Mouse (Mus musculus): ENCODE measurements around the gene Eif5a.

DNA sequence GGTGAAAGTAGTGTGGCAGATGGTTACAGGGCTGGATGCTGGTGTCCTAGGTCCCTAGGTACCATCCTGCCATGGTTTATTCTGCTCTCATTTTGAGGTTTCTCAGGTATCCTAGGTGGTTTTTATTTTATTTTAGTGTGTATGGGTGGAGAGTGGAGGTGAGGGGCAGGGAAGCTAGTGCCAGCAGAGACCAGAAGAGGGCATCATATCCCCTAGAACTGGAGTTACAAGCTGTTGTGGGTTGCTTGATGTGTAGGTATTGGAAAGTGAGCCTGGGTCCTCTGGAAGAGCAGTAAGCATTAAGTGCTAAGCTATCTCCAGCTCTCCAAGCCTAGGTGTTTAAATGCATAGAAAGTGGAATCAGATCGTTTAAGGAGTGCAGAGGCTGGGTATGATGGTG lies 30.5 kb upstream of the Eif5a start:
- TF ChIP-seq POLR2A (IDR thresholded peaks at IDR 0.05; ENCODE audit: low read depth, low read length) (no peak), CTCF (IDR thresholded peaks at IDR 0.05; ENCODE audit: borderline replicate concordance, insufficient read depth, low read length) (no peak)
